Mouse (Mus musculus) liver, adult 2 months (tissue): ENCODE measurements around the gene Pdlim5. TPM values are rescaled to one million over a fixed set of nuclear protein-coding genes. Genes with fewer than 3 reads are reported as not detected.
A peak's percentile ranks its signal among the peaks of the same experiment; 100 is the strongest.

Experiments
- DNase-seq: peaks from one replicate; pipeline ENCODE4 v3.0.0-alpha.2; 2011; ENCODE audit warnings: low read depth, low spot score; ENCODE audit errors: extremely low read depth
- H3K27ac ChIP-seq: fragments of 200-500 bp; replicated peaks from 2 replicates; pipeline ENCODE4 v1.5.1; 2012; ENCODE audit warnings: low read depth, mild to moderate bottlenecking, control low read depth, inconsistent platforms, low read length; ENCODE audit not compliant: insufficient read depth
- H3K27me3 ChIP-seq: fragments of 200-500 bp; 2 replicates; pipeline ENCODE4 v1.6.1; 2012; ENCODE audit warnings: mild to moderate bottlenecking, moderate library complexity, low read length, inconsistent platforms; ENCODE audit not compliant: control insufficient read depth, insufficient read depth
- H3K36me3 ChIP-seq: fragments of 200-500 bp; 2 replicates; pipeline ENCODE4 v1.6.1; 2012; ENCODE audit warnings: low read length, inconsistent platforms; ENCODE audit not compliant: control insufficient read depth, insufficient read depth
- H3K4me1 ChIP-seq: fragments of 200-500 bp; 2 replicates; pipeline ENCODE4 v1.6.1; 2011; ENCODE audit warnings: low read length; ENCODE audit not compliant: control insufficient read depth, insufficient read depth
- H3K4me3 ChIP-seq: fragments of 200-500 bp; 2 replicates; pipeline ENCODE4 v1.5.1; 2011; ENCODE audit warnings: low read depth, mild to moderate bottlenecking, control low read depth, low read length, moderate library complexity; ENCODE audit not compliant: insufficient read depth
- H3K79me2 ChIP-seq: fragments of 200-500 bp; 2 replicates; pipeline ENCODE4 v1.6.1; 2012; ENCODE audit warnings: inconsistent platforms, mild to moderate bottlenecking, low read length, moderate library complexity; ENCODE audit not compliant: control insufficient read depth, insufficient read depth
- H3K9ac ChIP-seq: fragments of 200-500 bp; 2 replicates; pipeline ENCODE4 v1.6.1; 2012; ENCODE audit warnings: low read depth, mild to moderate bottlenecking, control low read depth, inconsistent platforms, low read length
- CTCF ChIP-seq: fragments of 200-500 bp; IDR thresholded peaks from 2 replicates; pipeline ENCODE4 v1.5.1; 2011; ENCODE audit warnings: low read depth, low read length, control low read depth
- POLR2A ChIP-seq: fragments of 200-500 bp; IDR thresholded peaks from 2 replicates; pipeline ENCODE4 v1.6.1; 2011; ENCODE audit warnings: low read length, control low read depth; ENCODE audit not compliant: insufficient read depth; ENCODE audit errors: extremely low read depth
- WGBS: fragments of 180-500 bp; shearing (Covaris S2); methylation state at CpG from one replicate; pipeline ENCODE4 v1.1.7; 2018; 5-methylcytosine and 5-hydroxymethylcytosine counted together
- polyA plus RNA-seq: library from polyadenylated mRNA; depleted of rRNA; stranded (reverse); fragments of >200 nt; gene quantifications from 2 replicates; pipeline ENCODE4 v1.2.3, GENCODE M21; 2012
- total RNA-seq: library from RNA; depleted of rRNA; stranded (reverse); fragments of >200 nt; gene quantifications from 2 replicates; pipeline ENCODE4 v1.2.3, GENCODE M21; 2014

Pdlim5 gene
- total and polyA plus RNA-seq, 2 experiments: 31.4 to 45.8 TPM

GRCm38 (mm10) chr3:142294616-142295286, 100.7 kb downstream of the Pdlim5 start:
- DNase-seq: peak; percentile 68

DNA sequence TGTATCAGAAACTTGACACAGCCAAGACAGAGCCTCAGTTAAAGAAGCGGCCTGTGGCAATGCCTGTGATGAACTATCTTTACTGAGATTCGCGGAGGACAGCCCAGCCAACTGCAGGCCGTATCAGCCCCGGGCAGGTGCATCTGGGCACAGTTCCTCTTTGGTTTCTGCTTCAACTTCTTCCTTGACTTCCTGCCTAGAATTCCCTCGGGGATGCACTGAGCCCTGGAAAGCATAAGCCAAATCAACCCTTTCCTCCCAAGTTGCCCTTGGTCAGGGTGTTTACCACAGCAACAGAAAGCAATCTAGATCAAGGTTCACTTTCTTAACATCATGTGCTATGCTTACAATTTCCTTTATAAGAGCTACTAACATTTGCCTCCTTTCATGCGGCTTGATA, 101.9 kb downstream of the Pdlim5 start:
- DNase-seq: no peak
- WGBS: 83% methylated on average over 7 of the region's 7 CpGs

More at GRCm38 (mm10) chr3:142294616-142295286, 100.7 kb downstream of the Pdlim5 start:
- TF ChIP-seq POLR2A: no peak
- peak; percentile 67 for TF ChIP-seq CTCF
- Histone ChIP-seq H3K4me3 (no peak overlapping the region), H3K36me3 (peaks cover 8% of the 10 kb centered on the region), H3K4me1 (no peaks in the 10 kb centered on the region), H3K27me3 (no peaks in the 10 kb centered on the region), H3K27ac (no peak overlapping the region), H3K9ac (no peak overlapping the region), H3K79me2 (no peaks in the 10 kb centered on the region)
- WGBS: 25% methylated on average over 7 of the region's 7 CpGs

DNA sequence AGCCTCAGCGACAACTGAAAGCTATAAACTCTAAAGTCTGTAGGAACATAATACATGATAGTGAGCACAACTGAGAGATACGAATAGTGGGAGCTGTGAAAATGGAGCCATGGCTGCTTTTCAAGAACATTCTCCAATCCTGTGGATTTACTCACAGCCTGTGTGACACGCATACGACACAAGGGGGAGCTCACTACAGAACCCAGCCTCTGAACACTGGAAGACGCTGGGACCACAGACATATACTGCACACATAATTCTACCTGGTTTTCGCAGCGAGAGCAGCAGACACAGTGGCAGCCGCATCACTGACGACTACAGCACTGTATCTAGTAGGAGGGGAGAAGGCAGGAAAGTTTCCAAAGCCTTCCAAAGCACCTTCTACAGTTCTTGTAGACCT, 112.8 kb downstream of the Pdlim5 start:
- Histone ChIP-seq H3K4me3 (no peak overlapping the region), H3K36me3 (peaks cover 3% of the 10 kb centered on the region), H3K9ac (no peak overlapping the region), H3K79me2 (no peaks in the 10 kb centered on the region), H3K4me1 (no peaks in the 10 kb centered on the region), H3K27ac (no peak overlapping the region), H3K27me3 (no peaks in the 10 kb centered on the region)
- peak; percentile 34 for DNase-seq
- TF ChIP-seq CTCF: peak; percentile 59
- TF ChIP-seq POLR2A: no peak
- WGBS: 55% methylated on average over 9 of the region's 9 CpGs

More for the DNA sequence above, 101.9 kb downstream of the Pdlim5 start:
- no peaks in the 10 kb centered on the region for H3K27me3 ChIP-seq
- H3K4me3 ChIP-seq: no peak overlapping the region
- H3K4me1 ChIP-seq: no peaks in the 10 kb centered on the region
- H3K36me3 ChIP-seq: peaks cover 4% of the 10 kb centered on the region
- no peaks in the 10 kb centered on the region for H3K79me2 ChIP-seq
- no peak for TF ChIP-seq POLR2A
- no peak overlapping the region for H3K9ac ChIP-seq
- H3K27ac ChIP-seq: no peak overlapping the region

- Histone ChIP-seq H3K27ac (no peak overlapping the region), H3K79me2 (no peaks in the 10 kb centered on the region), H3K4me3 (no peak overlapping the region), H3K27me3 (no peaks in the 10 kb centered on the region), H3K9ac (no peak overlapping the region), H3K4me1 (peaks cover 3% of the 10 kb centered on the region; the same call in 1 of the 2 replicates), H3K36me3 (peaks cover 6% of the 10 kb centered on the region)
- no peak for TF ChIP-seq CTCF
- no peak for TF ChIP-seq POLR2A
- peak; percentile 26 for DNase-seq
- 75% methylated on average over 7 of the region's 7 CpGs for WGBS
Measured at GRCm38 (mm10) chr3:142281656-142282055, 113.8 kb downstream of the Pdlim5 start.

DNA sequence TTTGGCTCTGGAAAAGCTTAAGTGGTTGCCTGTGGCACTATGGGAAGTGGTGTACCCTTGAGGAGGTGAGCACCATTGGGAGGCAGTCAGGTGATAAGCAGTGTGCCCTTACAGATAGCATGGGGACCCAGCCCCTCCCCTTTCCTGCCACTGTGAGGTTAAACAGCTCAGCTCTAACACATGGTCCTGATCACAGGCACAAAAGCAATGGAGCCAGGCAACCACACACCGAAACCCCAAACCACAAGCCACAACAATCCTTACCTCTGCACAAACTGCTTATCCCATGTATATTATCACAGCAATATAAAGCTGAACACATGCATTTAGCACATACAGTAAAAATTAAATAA, 114.4 kb downstream of the Pdlim5 start:
- TF ChIP-seq POLR2A (no peak), CTCF (no peak)
- H3K4me3 ChIP-seq: no peak overlapping the region
- DNase-seq: no peak
- peaks cover 10% of the 10 kb centered on the region for H3K36me3 ChIP-seq
- no peak overlapping the region for H3K9ac ChIP-seq
- no peak overlapping the region for H3K27ac ChIP-seq
- peaks cover 3% of the 10 kb centered on the region; the same call in 1 of the 2 replicates for H3K4me1 ChIP-seq
- H3K79me2 ChIP-seq: no peaks in the 10 kb centered on the region
- WGBS: 87% methylated on average over 1 of the region's 1 CpGs
- H3K27me3 ChIP-seq: no peaks in the 10 kb centered on the region

DNA sequence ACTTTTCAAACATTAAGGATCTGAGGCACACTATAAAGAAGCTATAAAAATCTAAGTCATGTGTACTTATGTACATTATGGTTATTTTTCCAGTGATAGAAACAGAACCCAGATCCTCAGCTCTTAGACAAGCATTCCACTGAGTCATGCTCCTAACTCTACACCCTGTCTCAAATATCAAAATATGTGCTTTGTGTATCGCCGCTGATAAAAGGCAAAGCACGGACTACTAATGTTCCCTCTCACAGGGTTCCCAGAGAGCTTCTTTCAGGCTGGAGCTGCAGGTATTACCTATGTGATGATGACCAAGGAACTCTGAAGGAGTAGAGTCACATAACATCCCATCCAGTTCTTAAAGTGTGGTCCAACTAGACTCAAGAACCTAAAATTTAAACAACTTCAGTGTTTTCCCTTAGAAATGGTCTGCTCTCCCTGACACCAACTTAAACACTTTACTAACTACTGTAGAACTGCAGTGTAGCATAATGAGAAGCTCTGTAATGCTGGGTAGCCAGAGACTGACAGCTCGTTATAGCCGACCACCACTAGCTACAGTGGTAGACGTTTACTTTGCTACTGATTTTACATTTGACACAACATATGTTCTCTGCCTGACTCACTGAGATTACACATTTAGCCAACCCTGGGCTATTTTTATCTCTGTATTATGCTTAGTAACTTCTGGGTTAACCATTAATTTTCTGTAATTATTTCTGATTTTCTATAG, 115.0 kb downstream of the Pdlim5 start:
- Histone ChIP-seq H3K36me3 (peaks cover 10% of the 10 kb centered on the region), H3K79me2 (no peaks in the 10 kb centered on the region), H3K4me1 (peaks cover 3% of the 10 kb centered on the region; the same call in 1 of the 2 replicates), H3K9ac (no peak overlapping the region), H3K27me3 (no peaks in the 10 kb centered on the region), H3K27ac (no peak overlapping the region), H3K4me3 (no peak overlapping the region)
- 77% methylated on average over 6 of the region's 6 CpGs for WGBS
- no peak for TF ChIP-seq POLR2A
- DNase-seq: no peak
